ENCODE assay signal across 19 mouse cellular contexts in genomic region chr1:118444988-118445387, GRCm38 (mm10). TPM values are rescaled to one million over a fixed set of nuclear protein-coding genes. Genes with fewer than 3 reads are reported as not detected.
DNase-seq lines count a peak whose midpoint lies in the region; ATAC-seq and TF ChIP-seq lines count a peak whose summit lies in the region.
"Had no signal": no experiment of that assay in that cellular context is flagged by ENCODE, and none has a peak within 500 bp of the region (broad histone marks: within the 10 kb centered on the region; RNA-seq: fewer than 3 reads in every experiment).

No protein-coding gene starts in this region.

- no peaks in the 10 kb centered on the region for H3K9me3 ChIP-seq in heart, embryonic 13.5 days
- no peaks in the 10 kb centered on the region for H3K9me3 ChIP-seq in liver, embryonic 11.5 days (ENCODE audit: control insufficient read depth, low read length)
- H3K9me3 ChIP-seq in liver, postnatal 0 days (ENCODE audit: low read length) = no peaks in the 10 kb centered on the region
- H3K9me3 ChIP-seq in limb, embryonic 15.5 days = no peaks in the 10 kb centered on the region
- H3K9me3 ChIP-seq: forebrain, embryonic 15.5 days had no signal

- no peak for TF ChIP-seq CTCF in liver, postnatal 0 days (IDR thresholded peaks at IDR 0.05; ENCODE audit: low read depth)

- H3K4me3 ChIP-seq in heart, embryonic 13.5 days = no peak overlapping the region
- no peak overlapping the region for H3K4me3 ChIP-seq in liver, embryonic 11.5 days (ENCODE audit: low read depth, low read length)
- H3K4me3 ChIP-seq in liver, postnatal 0 days (ENCODE audit: low read depth, low read length) = no peak overlapping the region
- no peak overlapping the region for H3K4me3 ChIP-seq in limb, embryonic 15.5 days
- H3K4me3 ChIP-seq: forebrain, embryonic 15.5 days; heart, adult 2 months; left cerebral cortex, adult 2 months had no signal

- no peaks in the 10 kb centered on the region for H3K27me3 ChIP-seq in heart, embryonic 13.5 days (replicated peaks)
- H3K27me3 ChIP-seq in liver, embryonic 11.5 days (replicated peaks; ENCODE audit: control insufficient read depth, insufficient read depth, low read length) = no peaks in the 10 kb centered on the region
- H3K27me3 ChIP-seq in liver, postnatal 0 days (ENCODE audit: insufficient read depth, low read length) = no peaks in the 10 kb centered on the region
- H3K27me3 ChIP-seq in limb, embryonic 15.5 days = no peaks in the 10 kb centered on the region
- H3K27me3 ChIP-seq: forebrain, embryonic 15.5 days had no signal

- no peak overlapping the region for H3K4me2 ChIP-seq in heart, embryonic 13.5 days
- H3K4me2 ChIP-seq in liver, embryonic 11.5 days = no peak overlapping the region
- no peak overlapping the region for H3K4me2 ChIP-seq in liver, postnatal 0 days (ENCODE audit: low read depth, low read length)
- no peak overlapping the region for H3K4me2 ChIP-seq in limb, embryonic 15.5 days
- H3K4me2 ChIP-seq: forebrain, embryonic 15.5 days had no signal

- peaks cover 53% of the 10 kb centered on the region for H3K4me1 ChIP-seq in heart, embryonic 13.5 days
- H3K4me1 ChIP-seq in liver, embryonic 11.5 days (replicated peaks; ENCODE audit: control insufficient read depth, insufficient read depth, low read length) = peaks cover 7% of the 10 kb centered on the region; the same call in 1 of the 2 replicates
- peaks cover 19% of the 10 kb centered on the region for H3K4me1 ChIP-seq in liver, postnatal 0 days (ENCODE audit: insufficient read depth)
- H3K4me1 ChIP-seq in limb, embryonic 15.5 days = peaks cover 5% of the 10 kb centered on the region; the same call in 1 of the 2 replicates

- WGBS in heart, embryonic 13.5 days = 56% methylated on average over 3 of the region's 3 CpGs
- WGBS in liver, embryonic 11.5 days = 78% methylated on average over 3 of the region's 3 CpGs
- 77% methylated on average over 3 of the region's 3 CpGs for WGBS in liver, postnatal 0 days (ENCODE audit: insufficient replicate concordance)
- WGBS in limb, embryonic 15.5 days = 27% methylated on average over 3 of the region's 3 CpGs

- no peak overlapping the region for H3K9ac ChIP-seq in heart, embryonic 13.5 days
- H3K9ac ChIP-seq in liver, embryonic 11.5 days (ENCODE audit: low read depth, low read length) = 0 out of 2 replicates have a peak overlapping the region, but pooled peaks have one; percentile 20
- H3K9ac ChIP-seq in liver, postnatal 0 days (replicated peaks) = no peak overlapping the region
- H3K9ac ChIP-seq in limb, embryonic 15.5 days = no peak overlapping the region
- H3K9ac ChIP-seq: forebrain, embryonic 15.5 days had no signal

- 0 out of 2 replicates have a peak overlapping the region, but pooled peaks have one; percentile 26 for H3K27ac ChIP-seq in heart, embryonic 13.5 days (replicated peaks)
- H3K27ac ChIP-seq in liver, embryonic 11.5 days (ENCODE audit: low read depth, low read length) = no peak overlapping the region
- H3K27ac ChIP-seq in liver, postnatal 0 days (ENCODE audit: low read depth) = no peak overlapping the region
- no peak overlapping the region for H3K27ac ChIP-seq in limb, embryonic 15.5 days
- H3K27ac ChIP-seq: forebrain, embryonic 15.5 days; heart, adult 2 months; left cerebral cortex, adult 2 months had no signal

- intact Hi-C loops in heart, postnatal 36 days (cut with DNase I) = no loop called here

- no peak for ATAC-seq in heart, embryonic 13.5 days (ENCODE audit: extremely low read depth, insufficient number of reproducible peaks, low FRiP score, low TSS enrichment)
- no peak for ATAC-seq in liver, embryonic 11.5 days (replicated peaks; ENCODE audit: low FRiP score)
- no peak for ATAC-seq in liver, postnatal 0 days
- ATAC-seq in limb, embryonic 15.5 days (ENCODE audit: insufficient number of reproducible peaks, low FRiP score, low TSS enrichment, low read depth) = peak; percentile 77; the same call in 1 of the 2 replicates
- ATAC-seq: forebrain, embryonic 15.5 days; inflammation-experienced regulatory T-cells, adult 6 months; midbrain, embryonic 16.5 days had no signal

- DNase-seq in heart, postnatal 36 days = no peak
- DNase-seq in liver, embryonic 11.5 days (ENCODE audit: low spot score) = no peak
- no peak for DNase-seq in liver, postnatal 0 days
- DNase-seq in gastrocnemius, postnatal 25 days = peak; percentile 50
- DNase-seq in neural tube, embryonic 10.5 days (ENCODE audit: extremely low spot score, low spot score) = no peak
- DNase-seq: cerebellum, postnatal 36 days; kidney, adult 2 months; kidney, postnatal 4 days; layer of hippocampus, adult 9-11 months; lung, adult 18-20 months; lung, postnatal 14 days; right cerebral cortex, postnatal 4 days had no signal

- TF ChIP-seq EP300 in liver, postnatal 0 days (IDR thresholded peaks at IDR 0.05; ENCODE audit: low read depth) = no peak

- H3K36me3 ChIP-seq in heart, embryonic 13.5 days = no peaks in the 10 kb centered on the region
- H3K36me3 ChIP-seq in liver, embryonic 11.5 days (ENCODE audit: control insufficient read depth, insufficient read depth, low read length) = no peaks in the 10 kb centered on the region
- H3K36me3 ChIP-seq in liver, postnatal 0 days (replicated peaks; ENCODE audit: insufficient read depth, low read length) = no peaks in the 10 kb centered on the region; the same call in 1 of the 2 replicates
- no peaks in the 10 kb centered on the region for H3K36me3 ChIP-seq in limb, embryonic 15.5 days
- H3K36me3 ChIP-seq: forebrain, embryonic 15.5 days had no signal

RNA-seq across cellular contexts. Expression of gene Clasp1, which starts 56.1 kb away (rescaled TPM):
- 73.2 and 78.7 TPM in 2 replicates for polyA plus RNA-seq in heart, embryonic 13.5 days (2015; fragmentation: Nextera tagmentation; extraction: Ambion mirVana)
- total RNA-seq in heart, postnatal 36 days (2021) = 100 to 1,000 TPM; 268 to 335 TPM
- 40.6 and 41.1 TPM in 2 replicates for polyA plus RNA-seq in liver, embryonic 11.5 days (2014; fragmentation: Nextera tagmentation; extraction: Ambion mirVana)
- polyA plus RNA-seq in liver, postnatal 0 days (2015; fragmentation: Nextera tagmentation; extraction: Ambion mirVana) = 5.4 and 6.4 TPM in 2 replicates
- 10 to 100 TPM; 42.9 to 45.4 TPM for total RNA-seq in gastrocnemius, postnatal 25 days (2021)
- polyA plus RNA-seq in limb, embryonic 15.5 days (2015; fragmentation: Nextera tagmentation; extraction: Ambion mirVana) = 47.2 and 47.9 TPM in 2 replicates
